Mouse (Mus musculus) stomach, embryonic 16.5 days (tissue): ENCODE measurements around the gene Cmc2. TPM values are rescaled to one million over a fixed set of nuclear protein-coding genes. Genes with fewer than 3 reads are reported as not detected.
A peak's percentile ranks its signal among the peaks of the same experiment; 100 is the strongest.

Experiments
- ATAC-seq: fragments of 200-750 bp; cut with Nextera tagmentation; 2 replicates; pipeline ENCODE4 v1.8.0; 2017; ENCODE audit warnings: moderate number of reproducible peaks, moderate TSS enrichment; ENCODE audit not compliant: insufficient read depth, low FRiP score
- H3K27ac ChIP-seq: fragments of 300-500 bp; sonication (generic); 2 replicates; pipeline ENCODE4 v1.5.1; 2014; ENCODE audit warnings: low read length
- H3K27me3 ChIP-seq: fragments of 300-500 bp; sonication (generic); 2 replicates; pipeline ENCODE4 v1.6.1; 2014; ENCODE audit warnings: low read length, control low read depth, mixed read lengths; ENCODE audit not compliant: control insufficient read depth, insufficient read depth
- H3K36me3 ChIP-seq: fragments of 300-500 bp; sonication (generic); 2 replicates; pipeline ENCODE4 v1.6.1; 2014; ENCODE audit warnings: low read length; ENCODE audit not compliant: control insufficient read depth, insufficient read depth
- H3K4me1 ChIP-seq: fragments of 300-500 bp; sonication (generic); 2 replicates; pipeline ENCODE4 v1.6.1; 2014; ENCODE audit warnings: low read length, control low read depth, mixed read lengths; ENCODE audit not compliant: control insufficient read depth, insufficient read depth
- H3K4me2 ChIP-seq: fragments of 300-500 bp; sonication (generic); 2 replicates; pipeline ENCODE4 v1.6.1; 2014; ENCODE audit warnings: low read depth, low read length, mixed read lengths
- H3K4me3 ChIP-seq: fragments of 300-500 bp; sonication (generic); replicated peaks from 2 replicates; pipeline ENCODE4 v1.5.1; 2014; ENCODE audit warnings: mild to moderate bottlenecking, low read length
- H3K9ac ChIP-seq: fragments of 300-500 bp; sonication (generic); 2 replicates; pipeline ENCODE4 v1.6.1; 2014; ENCODE audit warnings: low read length
- H3K9me3 ChIP-seq: fragments of 300-500 bp; sonication (generic); replicated peaks from 2 replicates; pipeline ENCODE4 v1.6.1; 2016; ENCODE audit warnings: low read length, control low read depth; ENCODE audit not compliant: control insufficient read depth
- WGBS: fragments of 180-500 bp; shearing (Covaris S2); extraction: QIAGEN DNeasy Blood & Tissue Kit; methylation state at CpG from one replicate; pipeline ENCODE4 v1.1.7; 2014; 5-methylcytosine and 5-hydroxymethylcytosine counted together
- polyA plus RNA-seq: library from polyadenylated mRNA; unstranded; fragments of >200 nt; fragmentation: Nextera tagmentation; extraction: Ambion mirVana; gene quantifications from 2 replicates; pipeline ENCODE4 v1.2.1, GENCODE M21; 2015

Gene Cmc2
- polyA plus RNA-seq, result 62.3 and 72.0 TPM in 2 replicates

DNA sequence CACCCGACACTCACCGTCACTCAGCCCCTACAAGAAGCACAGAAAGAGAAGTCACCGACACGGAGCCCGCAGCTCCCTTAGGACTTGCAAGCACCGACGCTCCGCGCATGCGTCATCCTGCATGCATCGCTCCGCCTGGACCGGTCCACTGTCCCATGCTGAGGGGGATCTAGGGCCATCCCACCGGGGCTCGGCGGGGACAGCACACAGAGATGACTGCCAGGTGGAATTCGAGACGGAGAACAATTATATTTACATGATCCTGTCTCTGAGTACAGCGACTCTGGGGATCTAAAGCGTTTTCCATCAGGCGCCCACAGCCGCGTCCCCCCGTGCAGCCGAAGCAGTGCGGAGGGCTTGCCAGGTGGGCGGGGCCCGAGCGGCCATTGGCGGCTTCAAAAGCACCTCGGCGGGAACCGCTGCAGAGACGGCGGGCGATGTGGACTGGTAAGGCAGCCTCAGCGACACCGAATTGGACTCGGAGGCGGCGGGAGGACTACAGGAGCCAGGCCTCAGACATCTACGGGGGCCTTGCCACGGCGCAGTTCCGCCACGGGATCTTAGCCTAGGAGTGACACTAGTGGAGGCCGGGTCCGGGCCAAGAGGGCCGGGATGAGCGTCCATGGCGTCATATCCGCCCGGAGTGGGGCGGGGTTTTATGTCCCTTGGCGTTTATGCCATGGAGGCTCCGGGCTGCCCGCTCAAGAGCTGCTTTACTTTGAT is at the start of gene Cmc2, which contains the start of gene Cenpn:
Gene Cmc2, minus strand, starts transcription at position 119 of the 723 bp plus-strand sequence.
Gene Cenpn, plus strand, starts transcription at position 394 of the 723 bp plus-strand sequence.
- H3K9ac ChIP-seq, result peak within 1 kb of the TSS; percentile 85
- H3K9me3 ChIP-seq, result no peaks in the 10 kb centered on the region
- H3K4me1 ChIP-seq, result peaks cover 8% of the 10 kb centered on the region
- H3K4me3 ChIP-seq, result peak within 1 kb of the TSS; percentile 84
- H3K36me3 ChIP-seq, result no peaks in the 10 kb centered on the region
- ATAC-seq, result peak; percentile 96
- peak within 1 kb of the TSS; percentile 78 for H3K27ac ChIP-seq
- peak within 1 kb of the TSS; percentile 56 for H3K4me2 ChIP-seq
- H3K27me3 ChIP-seq, result no peaks in the 10 kb centered on the region
- WGBS, result under 1% methylated on average over 57 of the region's 57 CpGs

DNA sequence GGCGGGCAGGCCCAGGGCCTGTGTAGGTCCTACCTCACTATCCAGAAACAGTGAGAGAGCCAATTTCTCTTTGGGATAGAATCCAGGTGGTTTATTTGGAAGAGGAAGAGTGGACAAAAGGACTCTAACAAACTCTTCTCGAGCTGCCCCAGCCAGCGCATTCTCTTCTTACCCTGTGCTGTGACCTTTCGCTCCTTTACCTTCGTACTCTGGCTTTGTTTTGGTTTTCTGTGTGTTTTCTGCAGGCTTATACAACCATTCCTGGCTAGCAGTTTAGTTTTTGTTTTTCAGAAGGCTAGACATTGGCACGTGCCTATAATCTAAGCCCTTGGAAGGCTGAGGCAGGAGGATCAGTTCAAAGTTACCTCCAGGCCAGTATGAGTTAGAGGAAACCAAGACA is 48.3 kb upstream of the Cmc2 start:
- Histone ChIP-seq H3K9ac (no peak overlapping the region), H3K27ac (no peak overlapping the region), H3K4me3 (no peak overlapping the region), H3K4me1 (no peaks in the 10 kb centered on the region), H3K9me3 (no peaks in the 10 kb centered on the region), H3K27me3 (no peaks in the 10 kb centered on the region), H3K4me2 (no peak overlapping the region), H3K36me3 (no peaks in the 10 kb centered on the region)
- ATAC-seq, result no peak
- 79% methylated on average over 6 of the region's 6 CpGs for WGBS

DNA sequence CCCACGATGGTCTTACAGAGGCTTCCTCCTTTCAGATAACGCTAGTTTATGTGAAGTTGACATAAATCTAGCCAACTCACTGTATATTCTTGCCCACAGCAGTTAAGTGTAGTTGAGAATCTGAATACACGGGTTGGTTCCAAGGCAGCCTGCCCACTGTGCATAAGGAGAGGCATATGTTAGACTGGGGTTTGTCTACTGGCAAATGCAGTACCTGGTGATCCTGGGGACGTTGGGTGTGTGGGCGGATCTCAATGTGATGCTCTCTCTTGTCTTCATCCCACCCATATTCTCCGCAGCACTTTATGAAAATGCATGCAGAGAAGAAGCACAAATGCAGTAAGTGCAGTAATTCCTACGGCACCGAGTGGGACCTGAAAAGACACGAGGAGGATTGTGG is 33.2 kb upstream of the Cmc2 start:
- H3K9me3 ChIP-seq, result no peaks in the 10 kb centered on the region
- H3K36me3 ChIP-seq, result no peaks in the 10 kb centered on the region
- H3K4me1 ChIP-seq, result peaks cover 7% of the 10 kb centered on the region
- no peak overlapping the region for H3K27ac ChIP-seq
- WGBS, result 90% methylated on average over 9 of the region's 9 CpGs
- no peak overlapping the region for H3K9ac ChIP-seq
- H3K4me2 ChIP-seq, result no peak overlapping the region
- no peak for ATAC-seq
- H3K27me3 ChIP-seq, result no peaks in the 10 kb centered on the region
- no peak overlapping the region for H3K4me3 ChIP-seq

DNA sequence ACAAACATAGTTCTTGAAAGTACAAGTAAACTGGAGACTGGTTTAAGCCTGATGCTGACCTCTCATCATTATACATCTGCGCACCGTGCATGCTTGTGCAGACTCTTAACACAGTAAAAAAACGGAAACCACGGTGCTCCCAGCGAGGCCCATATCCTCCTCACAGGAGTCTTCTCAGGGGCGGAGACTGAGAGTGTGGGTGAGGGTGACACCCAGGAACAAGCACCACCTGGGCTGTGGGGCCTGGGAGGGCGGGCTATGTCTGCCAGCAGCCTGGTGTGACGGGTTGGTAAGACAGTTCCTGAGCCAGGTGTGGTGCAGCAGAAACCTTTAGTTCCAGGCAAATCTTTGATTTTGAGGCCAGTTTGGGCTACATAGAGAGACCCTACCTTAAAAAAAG is 31.2 kb upstream of the Cmc2 start:
- Histone ChIP-seq H3K4me3 (no peak overlapping the region), H3K27ac (no peak overlapping the region), H3K4me1 (peaks cover 7% of the 10 kb centered on the region), H3K27me3 (no peaks in the 10 kb centered on the region), H3K9me3 (no peaks in the 10 kb centered on the region), H3K36me3 (no peaks in the 10 kb centered on the region), H3K9ac (no peak overlapping the region), H3K4me2 (no peak overlapping the region)
- 81% methylated on average over 8 of the region's 8 CpGs for WGBS
- ATAC-seq, result no peak

DNA sequence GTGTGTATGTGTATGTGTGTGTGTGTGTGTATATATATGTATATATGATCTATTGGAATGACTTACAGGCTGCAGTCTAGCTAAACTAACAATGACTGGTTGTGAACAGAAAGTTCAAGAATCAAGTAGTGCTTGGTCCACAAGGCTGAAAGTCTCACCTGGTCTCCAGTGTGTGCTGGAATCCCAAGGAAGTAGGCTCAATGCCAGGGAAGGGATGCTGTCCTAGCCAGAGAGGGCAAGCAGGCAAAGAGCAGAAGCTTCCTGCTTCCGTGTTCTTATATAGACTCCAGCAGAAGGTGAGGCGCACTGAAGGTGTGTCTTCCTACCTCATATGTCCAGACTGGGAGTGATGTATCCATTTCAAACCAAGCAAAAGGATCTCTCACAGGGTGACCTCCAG is 30.5 kb upstream of the Cmc2 start:
- Histone ChIP-seq H3K4me3 (no peak overlapping the region), H3K27me3 (no peaks in the 10 kb centered on the region), H3K4me1 (peaks cover 7% of the 10 kb centered on the region), H3K27ac (peak overlapping the region; percentile 20; the same call in 1 of the 2 replicates), H3K9me3 (no peaks in the 10 kb centered on the region), H3K4me2 (no peak overlapping the region), H3K9ac (no peak overlapping the region), H3K36me3 (no peaks in the 10 kb centered on the region)
- WGBS, result 79% methylated on average over 2 of the region's 2 CpGs
- no peak for ATAC-seq

DNA sequence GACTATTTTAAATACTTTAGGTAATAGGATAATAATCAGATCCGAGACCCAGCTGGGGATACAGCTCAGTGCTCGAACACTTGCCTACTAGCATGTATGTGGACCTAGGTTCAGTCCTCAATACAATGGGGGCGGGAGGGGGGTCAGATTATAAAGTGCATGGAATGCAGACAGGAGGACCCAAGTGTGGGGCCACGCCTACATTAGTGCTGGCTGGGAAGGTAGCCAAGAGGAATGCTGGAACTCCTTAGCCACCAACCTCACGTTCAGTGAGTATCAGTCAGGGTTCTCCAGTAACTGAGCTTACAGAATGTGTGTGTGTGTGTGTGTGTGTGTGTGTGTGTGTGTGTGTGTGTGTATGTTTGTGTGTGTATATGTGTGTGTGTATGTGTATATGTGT is 30.1 kb upstream of the Cmc2 start:
- H3K4me3 ChIP-seq, result no peak overlapping the region
- H3K36me3 ChIP-seq, result no peaks in the 10 kb centered on the region
- H3K9me3 ChIP-seq, result no peaks in the 10 kb centered on the region
- H3K4me2 ChIP-seq, result no peak overlapping the region
- peaks cover 7% of the 10 kb centered on the region for H3K4me1 ChIP-seq
- WGBS, result 45% methylated on average over 5 of the region's 5 CpGs
- ATAC-seq, result peak; percentile 69; the same call in 1 of the 2 replicates
- H3K27me3 ChIP-seq, result no peaks in the 10 kb centered on the region
- H3K9ac ChIP-seq, result no peak overlapping the region
- H3K27ac ChIP-seq, result peak overlapping the region; percentile 20; the same call in 1 of the 2 replicates

DNA sequence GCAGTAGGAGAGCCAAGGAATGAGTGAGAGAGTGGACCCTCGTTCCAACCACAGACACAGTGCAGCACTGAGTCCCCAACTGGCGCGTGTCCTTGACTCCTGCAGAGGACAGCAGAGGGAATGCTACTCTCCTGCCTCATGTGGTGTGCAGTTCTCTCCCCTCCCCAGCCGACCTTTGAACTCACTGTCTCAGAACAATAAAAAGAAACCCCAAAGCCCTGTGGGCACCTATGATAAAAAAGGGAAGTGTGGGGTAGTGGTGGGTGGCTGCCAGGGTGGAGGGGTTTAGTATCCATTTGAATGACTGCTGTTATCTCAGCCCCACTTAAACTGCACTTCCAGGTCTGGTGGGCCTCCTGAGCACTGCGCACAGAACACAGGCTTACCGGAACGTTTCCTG is 26.3 kb upstream of the Cmc2 start:
- no peak overlapping the region for H3K9ac ChIP-seq
- no peak overlapping the region for H3K27ac ChIP-seq
- no peak overlapping the region for H3K4me3 ChIP-seq
- no peak overlapping the region for H3K4me2 ChIP-seq
- no peaks in the 10 kb centered on the region for H3K27me3 ChIP-seq
- 77% methylated on average over 7 of the region's 7 CpGs for WGBS
- H3K36me3 ChIP-seq, result no peaks in the 10 kb centered on the region
- no peaks in the 10 kb centered on the region for H3K9me3 ChIP-seq
- H3K4me1 ChIP-seq, result peaks cover 24% of the 10 kb centered on the region
- ATAC-seq, result no peak

DNA sequence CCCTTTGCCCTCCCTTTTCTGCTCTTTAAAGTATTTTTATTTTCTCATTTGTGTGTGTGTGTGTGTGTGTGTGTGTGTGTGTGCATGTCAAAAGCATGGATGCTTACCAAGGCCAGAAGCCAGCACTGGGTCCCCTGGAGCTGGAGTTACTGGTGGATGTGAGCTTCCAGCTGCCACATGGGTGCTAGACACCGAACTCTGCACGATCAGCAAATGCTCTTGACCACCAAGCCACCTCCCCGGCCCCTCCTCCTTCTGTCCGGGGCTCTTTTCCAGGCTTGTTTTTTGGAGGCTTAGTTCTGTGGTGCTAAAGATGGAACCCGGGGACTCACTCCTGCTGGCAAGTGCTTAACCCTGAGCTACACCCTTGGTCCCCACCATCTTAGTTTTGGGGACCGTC is 25.6 kb upstream of the Cmc2 start:
- H3K4me1 ChIP-seq, result peaks cover 24% of the 10 kb centered on the region

DNA sequence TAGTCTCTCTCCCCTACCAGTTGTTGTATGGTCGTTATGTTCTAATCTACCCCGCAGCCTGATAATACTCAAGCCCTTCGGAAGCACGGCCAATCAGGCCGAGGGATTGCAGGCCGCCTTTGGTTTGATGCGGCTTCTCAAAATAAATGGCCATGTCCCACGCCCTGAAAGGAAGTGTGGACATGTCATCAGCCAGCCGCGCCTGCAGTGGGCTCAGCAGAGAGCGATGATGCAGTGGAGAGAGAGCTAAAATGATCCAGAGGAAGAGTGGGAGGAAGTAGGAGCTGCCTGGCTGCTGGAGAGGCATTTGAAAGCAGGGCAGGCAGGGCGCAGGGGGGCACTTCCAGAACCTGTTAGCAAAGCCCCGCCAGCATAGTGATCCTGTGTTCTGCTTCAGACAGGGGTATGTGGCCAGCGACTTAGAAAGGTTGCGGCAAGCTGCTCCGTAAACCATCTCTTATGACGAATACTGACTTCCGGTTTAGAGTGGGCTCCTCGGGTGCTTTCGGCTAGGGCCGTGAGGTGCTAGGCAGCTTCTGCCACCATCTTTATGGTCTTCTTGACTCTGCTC is 25.1 kb upstream of the Cmc2 start:
- Histone ChIP-seq H3K4me1 (peaks cover 23% of the 10 kb centered on the region), H3K9me3 (no peaks in the 10 kb centered on the region), H3K4me3 (no peak overlapping the region), H3K27me3 (no peaks in the 10 kb centered on the region), H3K36me3 (no peaks in the 10 kb centered on the region), H3K27ac (no peak overlapping the region), H3K4me2 (peak overlapping the region; percentile 26), H3K9ac (peak overlapping the region; percentile 33; the same call in 1 of the 2 replicates)
- WGBS, result 69% methylated on average over 21 of the region's 21 CpGs
- ATAC-seq, result no peak

More for the DNA sequence above, 25.6 kb upstream of the Cmc2 start:
- Histone ChIP-seq H3K4me3 (no peak overlapping the region), H3K27ac (no peak overlapping the region), H3K4me2 (peak overlapping the region; percentile 26; the same call in 1 of the 2 replicates), H3K9ac (no peak overlapping the region), H3K9me3 (no peaks in the 10 kb centered on the region), H3K36me3 (no peaks in the 10 kb centered on the region), H3K27me3 (no peaks in the 10 kb centered on the region)
- WGBS, result 82% methylated on average over 6 of the region's 6 CpGs
- no peak for ATAC-seq
